Mouse (Mus musculus): ENCODE measurements around the gene Cadm2. TPM values are rescaled to one million over a fixed set of nuclear protein-coding genes. Genes with fewer than 3 reads are reported as not detected.

The Cadm2 gene
- under 1 TPM in 1 of 3 experiments, not detected in 2; 0.04 TPM for polyA plus RNA-seq (2017; shearing (Covaris generic))

DNA sequence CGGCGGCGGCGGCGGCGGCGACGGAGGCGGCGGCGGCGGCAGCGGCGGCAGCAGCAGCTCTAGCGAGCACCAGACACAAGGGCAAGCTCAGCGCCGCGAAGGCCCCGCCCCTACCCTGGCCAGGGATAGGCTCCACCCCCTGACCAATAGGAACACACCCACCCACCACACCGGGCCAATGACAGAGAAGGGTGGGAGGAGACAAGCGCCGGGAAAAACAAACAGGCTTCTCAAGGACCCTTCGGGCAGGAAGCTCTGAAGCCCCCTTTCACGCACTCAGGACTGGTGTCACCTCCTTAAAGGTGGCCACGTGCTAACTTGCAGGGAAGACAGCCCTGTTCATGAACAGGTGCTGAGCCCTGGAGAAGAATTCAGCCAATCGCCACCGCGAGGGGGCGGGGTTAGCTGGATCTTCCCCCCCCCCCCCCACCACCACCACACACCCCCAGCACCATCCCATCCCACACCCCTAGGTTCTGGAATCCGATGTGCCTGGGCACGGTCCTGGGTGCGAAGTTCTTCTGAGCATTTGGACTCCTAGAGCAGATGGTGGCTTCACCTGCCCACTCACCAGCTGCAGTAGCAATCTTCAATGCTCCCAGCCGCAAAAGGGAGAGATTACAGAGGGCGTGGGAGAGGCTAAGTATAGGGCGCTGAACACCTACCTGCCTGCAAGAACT, at the start of gene Cadm2:
Gene Cadm2, minus strand, starts transcription at position 83 of the 680 bp plus-strand sequence.
- peak; percentile 87 for ATAC-seq

GRCm38 (mm10) chr16:67646930-67647329, 26.2 kb upstream of the Cadm2 start:
- no peak for ATAC-seq

DNA sequence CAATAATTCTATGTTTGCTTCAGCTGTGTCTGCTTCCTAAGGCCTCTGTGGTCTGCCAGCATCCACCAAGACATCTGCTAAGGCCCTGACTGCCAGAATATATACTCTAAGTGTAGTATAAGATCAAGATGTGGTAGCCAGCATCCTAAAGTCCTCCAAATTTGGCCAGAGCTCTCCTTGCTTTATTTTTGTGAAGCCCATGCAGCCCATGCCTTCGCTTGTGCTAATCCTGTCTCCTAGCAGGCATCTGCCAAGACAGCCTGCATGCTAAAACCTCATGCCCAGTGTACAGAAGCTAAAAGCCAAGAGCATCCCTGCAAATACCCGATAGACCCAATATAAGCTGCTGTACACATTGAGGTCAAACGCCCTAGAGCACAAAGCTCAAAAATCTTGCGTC, 22.9 kb upstream of the Cadm2 start:
- ATAC-seq: no peak

GRCm38 (mm10) chr16:67619906-67620781, 564 bp downstream of the Cadm2 start:
- peak; percentile 5 for ATAC-seq

DNA sequence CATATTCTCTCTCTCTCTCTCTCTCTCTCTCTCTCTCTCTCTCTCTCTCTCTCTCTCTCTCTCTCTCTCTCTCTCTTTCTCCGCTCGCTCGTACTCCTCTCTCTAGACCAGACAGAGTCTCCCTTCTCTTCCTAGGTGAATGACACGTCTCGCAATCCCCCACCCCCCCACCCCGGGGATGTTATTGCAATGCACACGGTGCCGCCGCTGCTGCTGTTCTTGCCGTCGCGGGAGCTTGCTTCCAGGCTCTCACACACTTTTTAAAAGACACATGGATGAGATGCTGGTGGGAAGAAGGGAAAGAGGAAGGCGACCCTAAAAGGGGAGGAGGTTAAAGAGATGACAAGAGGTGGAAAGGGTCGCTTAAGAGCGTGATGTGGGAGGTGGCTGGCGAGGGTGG, 1.3 kb downstream of the Cadm2 start:
- ATAC-seq: no peak

- no peak for ATAC-seq
Observed at GRCm38 (mm10) chr16:67618817-67619216, 1.9 kb downstream of the Cadm2 start.

- no peak for ATAC-seq
Observed at GRCm38 (mm10) chr16:67617811-67618210, 2.9 kb downstream of the Cadm2 start.

DNA sequence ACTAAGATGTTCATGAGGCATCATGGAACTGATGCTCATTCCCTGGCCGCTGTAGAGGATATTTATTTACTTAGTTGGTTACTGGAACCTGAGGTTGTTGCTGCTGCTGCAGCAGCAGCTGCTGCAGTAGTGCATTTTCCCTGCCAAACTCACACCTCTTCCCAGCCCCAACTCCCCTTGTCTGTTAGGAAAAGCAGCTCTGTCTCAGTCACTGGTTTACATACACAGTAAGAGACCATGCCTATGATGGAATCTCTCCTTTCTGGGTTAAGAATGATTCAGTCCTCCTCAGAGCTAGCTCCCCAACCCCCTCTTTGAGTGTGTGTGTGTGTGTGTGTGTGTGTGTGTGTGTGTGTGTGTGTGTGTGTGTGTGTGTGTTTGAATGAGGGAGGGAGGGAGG, 3.5 kb downstream of the Cadm2 start:
- no peak for ATAC-seq

DNA sequence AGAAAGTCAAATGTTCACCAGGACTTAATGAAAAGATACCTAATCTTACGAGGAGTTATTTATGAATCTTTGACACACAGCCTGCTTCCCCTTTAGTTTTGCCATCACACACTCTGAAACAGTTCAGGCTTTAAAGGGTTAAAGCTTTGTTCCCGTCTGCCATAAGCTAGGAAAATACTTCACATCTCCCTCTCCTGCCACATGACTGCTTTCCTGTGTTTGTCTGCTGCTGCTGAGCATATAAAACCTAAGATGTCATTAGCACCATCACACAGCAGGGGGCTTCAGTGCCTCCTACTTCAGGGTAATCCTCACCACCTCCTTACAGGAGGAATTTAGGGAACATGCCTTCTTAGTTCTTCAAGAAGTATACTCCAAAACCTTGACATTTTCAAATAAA, 6.8 kb downstream of the Cadm2 start:
- ATAC-seq: no peak

DNA sequence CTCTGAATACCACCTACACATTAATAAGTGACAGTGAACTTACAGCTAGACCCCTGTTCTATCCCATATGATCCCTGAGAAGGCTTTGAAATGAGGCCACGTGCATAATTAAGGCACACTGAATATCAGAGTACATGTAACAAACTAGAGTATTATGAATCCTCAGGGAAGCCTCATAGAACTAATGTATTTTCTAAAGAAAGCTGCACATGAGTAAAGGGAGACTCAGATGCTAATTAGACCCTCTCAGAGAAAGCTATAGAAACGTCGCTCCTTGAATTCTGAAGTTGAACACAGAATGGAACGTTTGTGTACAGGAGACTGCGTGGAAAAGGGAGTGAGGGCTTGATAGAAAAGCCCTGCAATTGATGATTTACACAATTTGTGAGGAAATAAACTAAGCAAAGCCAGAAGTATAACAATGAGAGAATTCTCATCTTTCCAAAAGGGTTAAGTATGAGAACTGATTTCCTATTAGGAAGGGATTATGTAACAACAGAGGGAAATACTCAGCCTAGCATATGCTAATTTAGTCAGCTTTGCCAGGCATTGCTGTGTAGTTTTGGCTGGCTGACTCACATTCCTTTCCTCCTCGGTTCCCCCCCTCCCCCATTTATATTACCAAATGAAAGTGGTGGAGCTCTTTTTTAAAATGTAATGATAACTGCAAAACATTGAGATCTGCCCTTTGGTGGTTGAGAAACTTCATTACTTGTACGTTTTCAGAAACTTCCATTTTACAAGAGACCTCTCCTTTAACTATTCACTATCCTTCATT, 9.6 kb downstream of the Cadm2 start:
- no peak for ATAC-seq

DNA sequence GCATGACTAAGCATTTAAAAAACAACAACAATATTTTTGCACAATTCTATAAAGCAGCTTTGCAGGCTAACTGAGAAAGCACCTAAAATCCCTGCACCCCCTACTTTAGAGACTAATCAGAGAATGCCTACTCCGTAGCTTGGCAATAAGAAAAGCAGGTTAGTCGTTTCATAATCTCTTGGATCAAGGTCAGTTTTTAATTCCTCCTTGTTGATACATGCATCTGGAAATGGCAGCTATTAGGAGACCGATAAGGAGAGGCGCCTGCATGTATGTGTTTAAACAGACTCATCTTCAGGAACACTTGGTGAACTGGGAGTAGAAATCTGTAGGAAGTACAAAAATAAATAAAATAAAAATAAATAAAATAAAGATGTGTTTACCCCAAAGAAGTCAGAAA, 11.6 kb downstream of the Cadm2 start:
- ATAC-seq: no peak

DNA sequence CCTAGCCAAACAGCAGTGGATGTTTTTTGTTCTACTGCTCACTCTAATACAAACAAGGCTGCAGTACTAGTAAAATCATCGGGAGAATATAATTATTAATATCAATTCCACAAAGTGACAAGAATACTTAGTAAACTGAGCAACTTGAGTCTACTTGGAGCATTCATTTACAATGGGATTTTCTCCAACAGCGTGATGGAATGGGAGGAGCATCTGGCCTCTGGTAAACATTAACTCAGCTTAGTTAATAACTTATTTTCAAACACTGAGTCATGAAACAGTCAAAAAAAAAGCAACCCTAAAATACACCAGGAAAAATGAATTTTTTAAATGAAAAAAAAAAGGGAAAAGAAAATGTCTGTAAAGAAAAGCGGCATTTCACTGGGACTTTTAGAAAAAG, 12.2 kb downstream of the Cadm2 start:
- no peak for ATAC-seq

DNA sequence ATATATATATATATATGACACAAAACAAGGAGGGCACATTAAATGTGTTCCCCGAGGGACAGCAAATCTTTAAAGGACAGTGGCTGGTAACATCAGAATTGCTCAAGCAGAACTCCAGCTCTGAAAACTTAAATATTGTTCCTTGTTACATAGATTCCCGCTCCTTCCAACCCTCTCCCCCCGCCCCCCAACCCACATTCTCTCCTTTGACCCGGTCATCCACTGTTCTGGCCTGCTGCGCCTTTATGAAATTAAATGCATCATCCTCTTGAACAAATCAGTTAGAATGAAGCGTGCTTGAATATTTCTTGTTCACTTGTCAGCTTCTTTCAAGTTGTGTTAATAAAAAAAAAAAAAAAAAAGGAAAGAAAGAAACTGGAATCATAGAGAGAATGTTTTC, 15.0 kb downstream of the Cadm2 start:
- ATAC-seq: no peak

DNA sequence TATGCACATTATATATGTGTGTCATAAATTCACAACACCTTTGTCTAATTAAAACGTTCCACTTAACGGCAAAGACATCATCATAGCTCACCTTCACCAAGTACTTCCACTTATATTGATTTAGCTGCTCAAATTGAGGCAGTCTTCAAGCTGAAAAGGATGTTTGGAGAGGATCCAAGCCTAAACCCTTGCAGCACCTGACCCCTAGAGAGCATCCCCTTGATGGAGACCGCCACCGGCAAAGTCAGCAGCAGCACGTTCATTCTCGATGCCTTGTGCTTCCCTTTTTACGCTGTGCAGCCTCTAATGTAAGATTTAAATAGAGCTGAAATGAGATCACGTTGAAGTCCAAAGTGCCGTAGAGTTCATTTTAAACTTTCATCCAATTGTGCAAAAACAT, 20.7 kb downstream of the Cadm2 start:
- ATAC-seq: no peak

DNA sequence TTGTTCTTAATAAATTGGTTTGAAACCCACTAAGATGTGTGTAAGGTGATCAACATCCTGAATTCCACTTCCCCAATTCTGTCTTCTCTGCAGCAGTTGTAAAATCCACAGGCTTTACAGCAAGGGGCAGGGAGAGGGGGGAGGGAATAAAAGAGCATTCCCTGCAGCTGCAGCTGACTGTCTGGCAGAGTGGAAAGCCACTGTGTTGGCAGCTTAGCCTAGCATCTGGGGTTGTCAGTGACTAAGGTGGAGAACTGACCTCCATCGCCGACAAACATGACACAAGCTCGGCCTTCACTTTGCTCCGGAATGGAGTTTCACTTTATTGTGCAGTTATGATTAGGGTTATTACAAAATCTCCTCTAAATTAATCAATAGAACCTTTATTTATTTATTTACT, 21.9 kb downstream of the Cadm2 start:
- ATAC-seq: no peak

- ATAC-seq: no peak
Observed at GRCm38 (mm10) chr16:67591015-67591414, 29.7 kb downstream of the Cadm2 start.

DNA sequence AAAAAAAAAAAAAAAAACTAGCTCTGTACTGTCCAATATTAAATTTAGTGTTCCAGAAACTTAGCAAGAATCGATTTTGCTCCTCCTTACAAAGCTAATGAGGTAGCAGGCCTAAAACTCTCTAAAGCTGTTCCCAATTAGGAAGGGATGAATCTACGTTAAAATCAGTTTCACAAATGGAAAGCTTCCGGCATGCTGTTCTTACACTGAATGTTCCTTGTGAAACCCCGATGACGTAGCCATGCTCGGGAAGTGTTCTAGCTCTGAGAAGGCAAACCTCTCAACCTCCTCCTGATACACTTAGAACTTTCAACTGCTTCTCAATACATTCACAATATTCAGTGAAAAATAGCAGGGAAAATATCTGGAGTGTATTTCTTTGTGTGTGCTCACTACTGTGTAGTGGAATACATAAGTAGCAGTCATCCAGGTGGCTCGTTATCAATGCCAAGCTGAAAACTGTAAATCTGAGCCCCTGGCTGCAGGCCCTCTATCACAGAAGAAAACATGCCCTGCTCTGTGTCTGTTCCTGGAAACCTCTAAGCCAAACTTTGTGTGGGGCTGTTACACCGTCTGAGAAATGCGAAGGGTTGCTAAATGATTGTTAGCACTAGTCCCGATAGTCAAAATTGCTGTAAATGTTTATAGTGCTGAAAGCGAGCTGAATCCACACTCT, 41.7 kb downstream of the Cadm2 start:
- no peak for ATAC-seq

GRCm38 (mm10) chr16:67575557-67575956, 45.2 kb downstream of the Cadm2 start:
- no peak for ATAC-seq

- no peak for ATAC-seq
Observed at GRCm38 (mm10) chr16:67526992-67527391, 93.7 kb downstream of the Cadm2 start.

- no peak for ATAC-seq
Observed at GRCm38 (mm10) chr16:67524878-67525277, 95.8 kb downstream of the Cadm2 start.

- no peak for ATAC-seq
Observed at GRCm38 (mm10) chr16:67518311-67518710, 102.4 kb downstream of the Cadm2 start.

DNA sequence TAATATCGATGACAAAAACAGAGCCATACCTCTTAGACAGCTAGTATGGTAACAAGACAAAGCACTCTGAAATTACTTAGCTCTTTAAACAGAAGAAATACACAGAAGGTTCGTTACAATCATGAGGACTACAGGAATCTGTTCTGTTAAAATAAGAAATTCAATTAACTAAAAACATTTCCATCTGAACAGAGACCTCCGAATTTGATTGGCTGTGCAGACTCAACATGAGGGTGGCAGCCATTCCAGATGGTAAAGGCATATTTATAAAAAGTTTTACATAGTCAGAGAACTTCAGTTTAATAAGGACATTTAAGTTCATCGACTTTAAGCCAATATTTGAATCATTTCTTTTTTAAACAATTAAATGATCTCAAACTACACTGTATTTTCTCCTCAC, 105.2 kb downstream of the Cadm2 start:
- no peak for ATAC-seq

- ATAC-seq: no peak
Observed at GRCm38 (mm10) chr16:67509079-67509478, 111.6 kb downstream of the Cadm2 start.

Measured in inflammation-experienced regulatory T-cells, adult 6 months (primary cell).